Mouse (Mus musculus) erythroblast, embryonic 14.5 days (primary cell): Measurements from ENCODE around the gene Dlst.

Source experiments
- GATA1 ChIP-seq: IDR thresholded peaks from 2 replicates; pipeline ENCODE4 v1.6.1; 2012; ENCODE audit warnings: low read length, inconsistent platforms, mixed read lengths
- TAL1 ChIP-seq: IDR thresholded peaks from 3 replicates; pipeline ENCODE4 v1.6.1; 2012; ENCODE audit warnings: low read length, inconsistent platforms, mixed read lengths

- TF ChIP-seq TAL1 (no peak), GATA1 (no peak)
Measured at GRCm38 (mm10) chr12:85124751-85125150, 14.1 kb downstream of the Dlst start.
